Mouse (Mus musculus): ENCODE measurements around the gene Olfr676.
"Not testable (repeated sequence)": the region's sequence is repeated elsewhere in the genome, so short reads cannot be mapped to it uniquely, and the experiment has no call there.

DNA sequence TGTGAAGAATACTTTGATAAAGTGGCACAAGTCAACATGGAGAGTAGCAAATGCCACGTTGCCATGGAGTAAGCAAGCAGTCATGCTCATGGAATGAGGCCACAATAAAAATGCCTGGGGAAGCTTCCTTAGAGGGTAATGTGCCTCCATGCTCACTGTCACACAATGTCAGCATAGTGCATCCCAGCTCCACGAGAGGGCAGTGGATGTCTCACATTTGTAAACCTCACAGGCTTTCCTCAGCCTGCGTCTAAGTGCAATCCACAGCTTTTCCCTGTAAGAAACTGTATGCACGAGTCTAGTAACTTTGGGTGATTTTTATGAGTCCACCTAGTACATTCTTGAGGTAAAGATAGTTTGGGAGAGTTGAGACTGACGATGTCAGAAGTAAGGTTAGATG lies 1.3 kb downstream of the Olfr676 start:
- not testable (repeated sequence) for TF ChIP-seq CTCF (IDR thresholded peaks at IDR 0.05; ENCODE audit: extremely low read depth, insufficient read length, insufficient replicate concordance, low read depth, low read length); POLR2A (IDR thresholded peaks at IDR 0.05; ENCODE audit: low read depth, low read length)
